Mouse (Mus musculus): ENCODE measurements around the gene F12.
"Not testable (repeated sequence)": the region's sequence is repeated elsewhere in the genome, so short reads cannot be mapped to it uniquely, and the experiment has no call there.

F12 gene

DNA sequence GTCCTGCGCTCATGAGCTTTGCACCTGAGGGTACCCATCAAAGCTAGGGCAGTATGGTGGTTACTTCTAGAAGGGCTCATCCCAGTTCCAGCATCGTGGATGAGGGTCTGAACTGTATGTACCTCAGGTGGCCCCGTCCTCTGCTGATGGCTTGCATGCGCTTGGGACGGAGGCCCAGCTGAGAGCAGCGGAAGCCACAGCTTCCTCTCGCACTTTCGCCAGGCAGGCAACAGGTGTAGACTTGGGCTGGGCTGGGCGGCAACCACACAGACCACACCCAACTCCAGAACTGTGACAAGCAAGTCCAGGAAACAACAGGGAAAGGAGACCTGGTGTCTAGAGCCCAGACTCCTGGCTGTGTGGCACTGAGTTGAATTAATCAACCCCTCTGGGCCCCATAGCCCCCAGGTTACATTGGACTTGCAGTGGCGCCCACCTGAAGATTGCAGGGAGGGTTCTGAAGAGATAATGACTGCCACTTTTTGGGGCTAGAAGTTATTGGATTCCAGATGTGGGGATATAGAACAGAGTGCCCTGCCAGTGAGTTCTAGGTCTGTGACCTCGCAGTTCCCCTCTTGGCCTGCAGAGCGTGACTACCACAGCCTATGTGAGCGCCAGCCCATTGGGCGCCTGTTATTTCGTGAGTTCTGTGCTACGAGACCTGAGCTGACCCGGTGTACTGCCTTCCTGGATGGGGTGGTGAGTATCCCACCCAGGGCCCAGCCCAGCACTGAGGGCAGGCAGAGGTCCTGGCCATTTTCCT lies 23.3 kb upstream of the F12 start:
- DNase-seq (ENCODE audit: low read depth, low spot score), result no peak

DNA sequence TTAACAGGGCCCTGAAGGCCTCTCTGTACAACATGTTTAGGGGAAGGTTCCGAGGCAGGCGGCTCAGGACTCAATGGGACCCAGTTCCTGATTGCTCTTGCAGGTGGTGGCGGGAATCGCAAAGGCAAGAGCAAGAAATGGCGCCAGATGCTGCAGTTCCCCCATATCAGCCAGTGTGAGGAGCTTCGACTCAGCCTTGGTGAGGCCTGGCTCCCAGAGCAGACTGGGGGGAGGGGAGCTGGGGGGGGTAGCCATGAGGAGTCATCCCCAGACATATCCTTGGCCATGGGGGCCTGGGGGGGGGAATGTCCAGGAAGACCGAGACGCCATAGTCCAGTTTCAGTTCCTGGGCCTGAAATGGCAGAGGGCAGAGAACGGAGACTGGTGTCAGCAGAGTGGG lies 22.6 kb upstream of the F12 start:
- DNase-seq (ENCODE audit: low read depth, low spot score), result no peak

DNA sequence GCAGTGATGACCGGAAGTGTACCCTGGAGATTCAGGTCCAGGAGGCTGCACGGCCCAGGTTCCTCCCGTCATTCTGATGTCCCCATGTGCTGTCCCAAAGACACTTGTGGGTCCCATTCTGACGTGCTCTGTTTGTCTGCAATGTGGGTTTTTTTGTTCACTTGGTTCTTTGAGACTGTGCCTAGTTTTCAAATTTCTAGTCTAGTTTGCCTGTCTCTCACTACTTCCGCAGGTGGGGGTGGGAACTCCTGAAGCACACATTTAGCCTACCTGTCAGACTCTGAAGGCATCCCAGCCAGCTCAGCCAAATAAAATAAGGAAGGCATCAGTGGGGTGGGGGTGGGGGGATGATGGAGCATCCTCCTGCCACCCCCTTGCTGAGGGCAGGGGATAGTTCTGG lies 21.5 kb upstream of the F12 start:
- DNase-seq (ENCODE audit: low read depth, low spot score), result no peak

DNA sequence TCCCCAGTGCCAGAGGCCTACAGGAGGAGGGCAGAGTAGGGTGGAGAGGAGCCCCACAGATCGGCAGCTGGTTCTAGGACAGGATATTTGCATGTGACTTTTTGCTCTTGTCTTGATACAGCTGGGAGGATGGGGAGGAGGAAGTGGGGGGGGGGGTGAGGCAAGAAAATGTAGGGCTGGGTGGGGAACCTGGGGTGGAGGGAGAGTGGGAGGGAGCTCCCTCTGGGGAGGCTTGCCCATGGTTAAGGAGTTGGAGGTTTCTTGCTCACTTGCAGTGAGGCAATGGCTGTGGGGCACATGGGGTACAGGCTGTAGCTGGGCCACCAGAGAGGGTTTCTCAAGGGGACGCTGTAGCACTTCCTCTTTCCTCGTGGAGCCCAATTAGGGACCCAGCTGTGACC lies 20.9 kb upstream of the F12 start:
- no peak for DNase-seq (ENCODE audit: low read depth, low spot score)

DNA sequence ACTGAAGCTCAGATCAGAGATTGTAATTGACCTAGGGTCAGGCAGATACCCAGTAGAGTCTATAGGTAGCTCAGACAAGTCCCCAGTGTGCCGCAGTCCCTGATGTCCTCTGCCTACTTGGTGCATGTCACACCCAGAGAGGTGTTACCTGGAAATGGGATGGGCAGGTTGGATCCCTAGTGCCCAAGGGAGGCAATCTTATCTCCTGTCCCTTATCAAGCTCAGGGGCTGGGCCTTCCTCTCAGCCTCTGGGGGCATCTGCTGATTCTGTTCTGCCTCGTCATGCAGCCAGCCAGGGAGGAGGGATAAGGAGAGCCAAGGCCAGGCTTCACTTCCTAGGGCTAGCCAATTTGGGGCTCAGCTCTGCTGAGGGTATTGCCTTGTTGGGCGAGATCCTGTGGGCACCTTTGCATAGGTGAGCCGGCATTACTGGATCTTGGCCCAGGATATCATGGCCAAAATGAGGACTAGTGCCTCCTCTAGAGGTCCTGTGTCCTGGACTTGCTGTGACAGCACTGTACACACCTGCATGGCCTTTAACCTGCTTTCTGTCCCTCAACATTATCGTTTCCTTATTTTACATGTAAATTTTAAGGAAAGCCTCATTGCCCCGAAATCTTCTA lies 20.0 kb upstream of the F12 start:
- no peak for DNase-seq (ENCODE audit: low read depth, low spot score)

DNA sequence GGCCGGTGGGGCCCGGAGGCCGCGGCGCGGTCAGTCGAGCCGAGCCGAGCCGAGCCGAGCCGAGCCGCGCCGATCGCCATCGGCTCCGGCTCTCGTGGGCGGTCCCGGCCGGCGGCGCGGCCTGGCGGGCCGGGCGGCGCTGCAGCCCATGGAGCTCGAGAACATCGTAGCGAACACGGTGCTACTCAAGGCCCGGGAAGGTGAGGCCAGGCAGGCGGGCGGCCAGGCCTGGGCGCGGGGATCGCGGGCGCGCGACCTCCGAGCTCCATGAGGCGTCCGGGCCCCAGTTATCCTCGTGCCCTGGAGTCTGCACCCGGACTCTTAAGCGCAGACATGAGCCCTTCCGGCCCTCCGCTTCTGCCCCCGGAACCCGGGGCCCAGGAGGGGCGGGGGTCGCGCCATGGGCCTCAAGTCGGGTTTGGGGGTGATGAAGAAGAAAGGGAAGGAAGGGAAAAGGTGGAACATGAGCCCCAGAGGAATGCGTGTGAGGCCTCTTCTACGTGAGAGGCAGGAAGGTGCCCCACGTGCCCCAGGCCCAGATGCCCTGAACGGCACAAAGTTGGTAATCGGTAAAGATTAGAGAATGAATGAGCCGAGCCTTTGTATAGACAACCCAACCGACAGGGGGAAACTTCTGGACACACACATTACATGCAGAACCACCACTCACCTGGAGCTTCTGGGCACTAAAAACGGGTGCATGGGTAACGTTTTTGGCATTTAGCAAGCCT lies 18.9 kb upstream of the F12 start:
- DNase-seq (ENCODE audit: low read depth, low spot score), result no peak

DNA sequence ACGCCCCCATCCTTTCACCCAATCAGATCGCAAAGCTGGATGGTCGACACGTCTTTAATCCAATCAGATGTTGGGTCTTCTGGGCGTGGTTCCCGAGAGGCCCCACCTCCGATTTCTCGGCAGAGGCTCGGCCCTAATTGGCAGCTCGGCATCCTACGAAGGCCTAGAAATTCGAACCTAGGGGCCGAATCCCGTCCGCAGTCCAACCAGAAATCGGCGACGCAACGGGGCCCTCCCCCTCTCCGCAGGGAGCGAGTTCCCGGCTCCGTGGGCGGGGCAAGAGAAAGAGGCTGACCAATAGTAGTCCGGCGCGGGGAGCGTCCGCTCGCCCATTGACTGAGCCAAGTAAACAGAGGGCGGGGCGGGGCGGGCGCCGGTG lies 18.3 kb upstream of the F12 start, which contains the start of gene Grk6:
Gene Grk6, plus strand, starts transcription at position 136 of the 379 bp plus-strand sequence.
- DNase-seq (ENCODE audit: low read depth, low spot score), result peak; percentile 100

DNA sequence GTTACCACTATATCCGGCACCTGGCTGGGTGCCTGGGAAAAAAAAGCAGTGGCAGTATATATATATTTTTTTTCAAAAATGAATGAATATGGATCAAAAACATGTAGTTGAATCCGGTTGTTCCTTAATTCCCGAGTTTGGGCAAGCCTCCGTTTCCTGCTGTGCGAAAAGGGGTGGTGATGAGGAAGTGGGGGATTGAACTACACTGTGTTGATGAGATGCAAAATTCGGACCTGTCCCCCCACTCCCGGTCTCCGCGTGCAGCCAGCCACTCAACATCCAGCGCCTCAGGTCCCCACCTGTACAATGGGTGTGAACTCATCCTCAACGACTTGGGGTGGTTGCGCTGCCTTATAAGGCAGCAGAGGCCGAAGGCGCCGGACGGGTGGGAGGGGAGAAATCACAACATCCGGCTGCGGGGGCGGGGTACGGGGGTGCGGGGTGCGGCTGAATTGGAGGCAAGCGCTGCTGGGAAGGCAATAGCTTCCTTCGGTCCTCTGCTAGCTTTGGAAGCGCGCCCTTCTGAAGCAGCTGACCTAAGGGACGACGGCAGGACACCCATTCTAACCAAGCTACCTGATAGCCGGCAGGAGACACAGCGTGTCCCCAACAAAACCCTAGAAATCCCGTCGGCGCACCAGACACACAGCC lies 17.8 kb upstream of the F12 start:
- no peak for DNase-seq (ENCODE audit: low read depth, low spot score)

DNA sequence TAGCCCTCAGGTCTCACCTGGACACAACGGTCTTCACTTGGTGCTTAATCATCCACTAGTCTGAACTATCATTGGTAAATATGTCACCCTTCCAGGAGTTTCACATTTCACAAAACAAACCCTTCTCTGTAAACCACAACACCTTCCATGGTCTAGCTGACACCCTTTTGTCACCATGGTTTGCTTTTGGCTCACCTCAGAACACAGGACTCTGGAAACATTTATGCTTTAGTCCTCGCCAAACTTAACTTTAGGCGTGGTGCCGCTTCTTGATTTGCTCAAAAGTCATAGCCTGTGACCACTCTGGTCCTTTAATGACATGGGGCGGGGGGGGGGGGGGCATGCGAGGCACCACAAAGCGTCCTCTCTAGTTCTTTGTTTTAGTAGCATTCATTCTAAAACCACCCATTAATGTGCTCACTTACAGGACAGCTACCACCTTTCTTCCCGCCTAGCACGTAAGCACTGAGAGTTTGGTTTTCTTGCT lies 17.2 kb upstream of the F12 start:
- no peak for DNase-seq (ENCODE audit: low read depth, low spot score)

DNA sequence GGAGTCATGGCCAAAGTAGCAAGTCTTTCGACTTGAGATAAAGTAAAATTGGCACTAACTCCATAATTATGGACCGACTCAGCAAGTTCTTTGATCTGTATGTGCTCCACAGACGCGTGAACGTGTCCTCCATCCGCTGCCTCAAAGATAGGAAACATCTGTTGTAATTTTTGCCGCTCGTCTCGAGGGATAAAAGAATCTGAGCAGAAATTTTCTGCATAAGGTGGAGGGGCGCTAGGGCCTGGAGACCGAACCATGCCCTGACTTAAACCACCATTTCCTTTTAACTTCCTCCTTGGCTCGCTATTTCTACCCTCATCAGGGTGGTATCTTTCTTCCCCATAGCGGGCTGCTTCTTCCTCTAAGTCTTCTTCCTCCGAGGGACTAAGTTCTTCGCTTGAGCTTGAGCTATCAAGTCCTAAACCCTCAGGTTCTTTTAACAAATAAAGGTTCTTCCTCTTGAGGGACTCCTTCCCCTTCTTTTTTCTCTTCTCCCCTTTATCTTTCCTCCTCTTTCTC lies 10.6 kb upstream of the F12 start:
- not testable (repeated sequence) for DNase-seq (ENCODE audit: low read depth, low spot score)

DNA sequence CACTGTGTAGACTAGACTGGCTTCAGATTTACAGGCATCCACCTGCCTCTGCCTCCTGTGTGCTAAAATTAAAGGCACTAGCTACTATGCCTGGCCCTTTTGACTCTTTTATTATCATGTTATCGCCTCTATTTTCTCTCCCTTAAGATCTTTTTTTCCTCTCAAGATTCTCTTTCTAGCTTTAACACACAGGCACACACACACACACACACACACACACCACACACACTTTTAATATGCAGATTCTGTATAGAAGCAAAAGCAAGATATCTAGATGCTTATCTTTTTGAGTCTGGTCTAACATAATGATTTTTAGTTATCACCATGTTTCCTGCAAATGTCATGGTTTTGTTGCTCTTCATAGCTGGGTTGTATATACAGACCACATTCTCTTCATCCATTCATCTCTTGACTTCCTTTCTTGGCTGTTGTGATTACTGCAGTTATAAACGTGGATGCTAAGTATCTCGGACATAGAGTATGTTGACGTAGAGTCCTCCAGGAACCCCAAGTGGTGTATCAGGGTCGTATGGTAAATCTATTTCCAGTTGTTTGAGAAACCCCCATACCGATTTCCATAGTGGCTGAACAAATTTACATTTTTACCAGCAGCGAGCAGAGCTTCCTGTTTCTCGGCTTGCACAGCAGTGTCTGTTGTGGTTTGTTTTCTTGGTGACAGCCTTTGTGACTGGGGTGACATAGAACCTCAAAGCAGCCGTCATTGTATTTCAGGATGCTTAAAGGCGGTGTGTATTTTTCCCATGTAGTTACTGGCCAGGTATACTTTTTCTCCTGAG lies 5.5 kb upstream of the F12 start:
- no peak for DNase-seq (ENCODE audit: low read depth, low spot score)

DNA sequence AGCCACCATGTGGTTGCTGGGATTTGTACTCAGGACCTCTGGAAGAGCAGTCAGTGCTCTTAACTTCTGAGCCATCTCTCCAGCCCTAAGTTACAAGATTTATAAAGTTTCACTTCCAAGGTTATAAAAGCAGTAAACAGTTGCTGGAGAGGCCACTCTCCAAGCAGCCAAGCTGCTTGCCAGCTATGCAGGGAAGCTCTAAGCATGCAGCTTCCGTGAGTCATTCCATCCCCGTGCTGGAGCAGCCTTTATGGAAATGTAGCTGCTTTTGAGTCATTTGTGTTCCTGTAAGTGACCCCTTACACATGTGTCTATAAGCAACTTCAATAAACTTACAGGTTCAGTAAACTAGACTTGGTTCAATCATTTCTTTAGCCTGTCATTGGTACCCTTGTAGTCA lies 4.0 kb upstream of the F12 start:
- no peak for DNase-seq (ENCODE audit: low read depth, low spot score)

DNA sequence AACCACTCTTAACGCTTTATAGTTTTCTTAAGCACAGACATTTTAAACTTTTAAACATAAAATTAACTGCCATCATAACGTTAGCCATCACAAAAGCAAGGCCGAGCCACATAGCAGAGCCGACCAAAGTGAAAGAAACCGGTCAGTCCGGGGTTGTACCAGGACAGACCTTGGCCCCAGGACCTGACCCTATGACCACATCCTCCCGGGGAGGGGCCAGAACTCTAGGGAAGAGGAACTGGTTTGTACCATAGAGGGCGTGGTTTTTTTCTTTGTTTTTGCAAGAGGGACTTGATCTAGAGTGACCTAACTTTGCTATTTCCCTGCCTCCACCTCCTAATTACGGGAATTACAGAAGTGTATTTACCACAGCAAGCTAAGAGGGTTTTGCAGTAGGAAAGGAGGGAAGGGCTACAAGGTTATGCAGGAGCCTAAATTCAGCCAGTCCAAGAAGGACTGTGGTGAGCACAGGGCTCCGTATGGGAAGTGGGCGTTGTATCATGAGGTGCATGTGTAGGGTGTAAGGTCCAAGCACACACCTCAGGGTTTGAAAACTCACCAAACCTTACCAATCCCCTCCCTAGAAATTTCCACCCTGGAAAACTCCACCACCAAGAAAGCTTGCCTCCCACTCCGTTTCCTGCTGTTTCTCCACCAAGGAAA lies 2.8 kb upstream of the F12 start:
- no peak for DNase-seq (ENCODE audit: low read depth, low spot score)

DNA sequence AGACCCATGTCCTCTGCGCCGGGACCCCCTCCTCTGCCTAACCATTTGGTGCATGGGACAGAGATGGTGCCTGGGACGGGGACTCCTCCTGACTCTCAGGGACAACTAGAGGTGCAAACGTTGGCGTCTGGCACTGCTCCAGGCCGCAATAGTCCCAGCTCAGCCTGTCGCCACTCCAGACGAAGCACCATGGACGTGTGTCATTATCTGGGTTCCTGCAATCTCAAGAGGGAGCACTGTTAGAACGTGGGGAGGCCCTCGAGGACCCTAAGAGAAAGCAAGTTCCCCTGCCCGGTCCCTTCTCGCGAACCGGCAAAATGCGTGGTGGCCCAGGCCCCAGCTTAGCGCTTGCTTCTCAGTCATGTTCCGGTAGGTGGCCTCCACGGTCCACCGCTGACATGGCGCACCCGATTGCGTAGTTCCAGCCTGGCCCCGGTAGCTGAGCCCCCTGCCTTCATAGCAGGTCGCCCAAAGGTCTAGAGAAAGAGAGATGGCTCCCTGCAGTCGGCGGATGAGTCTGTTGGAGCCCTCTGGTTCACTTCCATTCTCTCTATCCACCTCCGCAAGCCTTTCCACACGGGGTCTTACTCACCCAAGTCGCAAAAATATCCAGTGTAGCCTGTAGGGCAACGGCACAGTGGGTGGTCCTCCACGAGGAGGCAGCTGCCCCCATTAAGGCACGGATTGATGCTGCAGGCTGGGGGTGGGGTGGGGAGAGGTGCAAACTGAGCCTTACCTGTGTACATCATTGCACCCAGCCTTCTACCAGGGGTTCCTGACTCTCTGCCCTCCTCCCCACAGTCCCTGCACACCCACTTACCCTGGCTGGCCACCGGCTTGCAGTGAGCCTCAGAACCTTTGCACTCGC lies 5.4 kb downstream of the F12 start:
- peak; percentile 71 for DNase-seq (ENCODE audit: low read depth, low spot score)

DNA sequence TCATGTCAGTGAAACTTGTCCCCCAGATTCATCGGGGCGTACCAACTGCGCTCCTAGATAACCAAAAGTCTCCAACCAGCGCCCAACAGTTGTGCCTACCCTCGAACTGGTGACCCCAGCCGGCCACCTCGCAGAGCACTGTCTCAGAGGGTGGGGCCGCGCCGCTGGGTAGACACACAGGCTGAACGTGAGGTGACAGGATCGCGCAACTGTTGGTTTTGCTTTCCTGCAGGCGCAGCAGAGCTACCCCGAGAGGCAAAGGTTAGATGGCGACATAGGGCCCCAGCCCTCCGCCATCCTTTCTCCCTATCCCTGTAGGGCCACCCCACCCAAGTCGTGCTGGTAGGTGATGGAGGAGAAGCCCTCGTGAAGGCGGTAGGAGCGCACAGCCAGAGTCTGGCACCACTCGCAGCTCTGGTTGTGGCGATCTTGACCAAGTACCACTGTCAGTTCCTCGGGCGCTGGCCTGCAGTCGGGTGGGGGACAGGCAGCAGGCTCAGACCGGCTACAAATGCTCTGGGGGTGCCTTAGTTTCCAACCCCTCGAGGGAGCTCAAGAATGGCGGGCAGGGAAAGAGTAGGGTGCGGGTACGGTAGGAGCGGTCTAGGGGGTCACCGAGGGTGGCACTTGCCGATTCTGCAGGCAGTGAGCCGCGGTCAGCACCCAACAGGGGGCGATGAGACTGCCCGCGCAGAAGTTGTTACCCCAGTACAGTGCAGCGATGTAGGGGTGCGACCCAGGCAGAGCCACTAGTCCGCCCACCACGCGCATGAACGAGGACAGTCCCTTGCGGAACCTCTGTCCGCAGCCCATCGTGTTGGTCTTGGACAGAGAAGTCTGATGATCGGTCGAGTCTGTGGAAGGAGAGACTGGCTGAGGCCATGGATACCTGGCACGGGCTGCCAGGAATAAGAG lies 6.3 kb downstream of the F12 start:
- DNase-seq (ENCODE audit: low read depth, low spot score), result no peak

DNA sequence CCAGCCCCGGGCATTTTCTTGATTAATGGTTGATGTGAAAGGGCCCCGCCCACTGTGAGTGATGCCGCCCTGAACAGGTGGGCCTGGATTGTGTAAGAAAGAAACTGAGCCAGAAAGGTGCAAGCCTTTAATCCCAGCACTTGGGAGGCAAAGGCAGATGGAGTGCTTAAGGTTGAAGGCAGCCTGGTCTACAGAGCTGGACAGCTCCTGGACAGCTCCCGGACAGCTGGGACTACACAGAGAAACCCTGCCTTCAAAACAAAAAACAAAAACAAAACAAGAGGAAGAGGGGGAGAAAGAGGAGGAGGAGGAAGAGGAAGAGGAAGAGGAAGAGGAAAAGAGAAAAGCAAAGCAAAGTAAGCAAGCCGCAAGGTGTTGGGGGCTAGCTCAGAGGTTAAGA lies 7.5 kb downstream of the F12 start:
- DNase-seq (ENCODE audit: low read depth, low spot score), result no peak

DNA sequence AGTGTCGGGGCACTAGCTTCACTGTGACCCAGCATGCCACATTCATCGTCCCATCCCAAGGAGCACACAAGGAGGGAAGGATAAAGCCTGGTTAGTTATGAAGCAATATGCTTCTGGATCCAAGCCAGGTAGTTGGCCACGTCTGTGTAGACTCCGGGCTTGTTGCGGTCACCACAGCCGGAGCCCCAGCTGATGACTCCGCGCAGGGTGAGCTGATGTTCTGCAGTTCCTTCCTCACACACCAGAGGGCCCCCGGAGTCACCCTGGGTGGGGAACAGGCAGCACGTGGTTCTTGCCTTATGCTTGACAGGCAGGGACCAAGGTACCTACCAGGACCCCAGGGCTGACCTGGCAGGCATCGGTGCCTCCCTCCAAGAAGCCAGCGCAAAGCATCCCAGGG lies 8.6 kb downstream of the F12 start:
- peak; percentile 86 for DNase-seq (ENCODE audit: low read depth, low spot score)

DNA sequence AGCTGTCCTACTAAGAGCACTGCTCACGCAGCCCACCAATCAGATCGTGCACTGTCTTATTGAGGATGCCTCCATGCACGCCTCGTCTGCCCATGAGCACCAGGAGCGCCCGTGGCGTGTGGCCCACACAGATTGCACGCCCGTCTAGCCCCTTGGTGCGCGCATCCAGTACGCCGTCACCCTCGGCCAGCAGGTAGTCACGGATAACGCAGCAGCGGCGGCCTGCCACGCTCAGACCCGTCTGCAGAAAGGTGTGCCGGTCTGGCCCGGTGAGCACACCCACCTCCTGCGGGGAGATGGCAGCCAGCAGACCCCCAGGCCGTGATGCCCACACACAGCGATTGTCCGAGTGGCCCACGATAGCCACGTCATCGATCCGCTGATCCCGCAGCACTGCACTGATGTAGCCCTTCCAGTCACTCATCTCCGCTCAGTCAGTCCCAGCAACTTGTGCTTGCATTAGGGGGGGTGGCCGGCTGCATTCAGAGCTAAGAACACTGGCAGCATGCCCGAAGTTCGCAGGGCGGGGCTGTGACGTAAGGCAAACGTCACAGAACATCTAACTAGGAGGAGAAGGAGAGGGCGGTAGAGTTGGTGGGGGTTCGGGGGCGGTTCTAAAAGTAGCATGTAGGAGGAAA lies 11.7 kb downstream of the F12 start, which contains the start of gene Pfn3:
Gene Pfn3, minus strand, starts transcription at position 490 of the 638 bp plus-strand sequence.
- DNase-seq (ENCODE audit: low read depth, low spot score), result peak; percentile 85
